Mouse (Mus musculus): Measurements from ENCODE around the gene Casq2.

Casq2 gene

DNA sequence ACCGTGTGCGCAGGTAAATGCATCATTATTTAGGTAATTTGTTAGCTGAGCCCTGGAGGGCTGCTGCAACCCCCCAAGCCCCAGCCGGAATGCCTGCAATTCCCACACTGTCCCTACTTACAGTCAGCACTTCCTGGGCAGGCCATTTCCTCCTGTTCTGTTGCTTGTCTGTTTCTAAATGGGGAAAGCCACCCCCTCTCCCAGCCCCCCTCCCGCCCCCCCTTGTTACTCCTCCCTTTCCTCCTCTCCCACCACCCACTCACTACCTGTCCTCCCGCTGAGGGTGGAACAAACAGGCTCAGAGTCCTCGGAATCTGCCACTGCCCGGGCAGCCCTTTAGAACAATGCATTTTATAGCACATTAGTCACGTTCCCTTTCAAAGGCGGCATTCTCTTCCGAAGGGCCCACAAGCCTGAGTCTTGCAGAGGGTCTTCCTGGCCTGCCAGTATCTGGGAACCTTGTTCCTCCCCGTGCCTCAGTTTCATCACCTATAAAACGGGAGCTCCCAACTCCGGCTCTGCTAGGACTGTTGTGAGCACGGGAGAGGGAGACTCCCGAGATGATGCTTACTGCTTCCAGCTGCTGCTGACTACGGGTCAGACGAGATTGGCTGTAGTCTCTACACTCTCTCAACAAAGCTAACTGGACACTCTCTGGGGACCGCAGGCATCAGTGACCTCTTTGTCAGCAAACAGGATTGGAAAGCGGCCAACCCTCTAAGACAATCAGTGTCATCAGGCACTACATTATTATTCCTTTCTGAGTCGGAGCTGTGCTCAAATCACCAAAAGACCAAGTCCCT, 107.5 kb downstream of the Casq2 start:
- 34% methylated on average over 20 of the region's 20 CpGs for WGBS

DNA sequence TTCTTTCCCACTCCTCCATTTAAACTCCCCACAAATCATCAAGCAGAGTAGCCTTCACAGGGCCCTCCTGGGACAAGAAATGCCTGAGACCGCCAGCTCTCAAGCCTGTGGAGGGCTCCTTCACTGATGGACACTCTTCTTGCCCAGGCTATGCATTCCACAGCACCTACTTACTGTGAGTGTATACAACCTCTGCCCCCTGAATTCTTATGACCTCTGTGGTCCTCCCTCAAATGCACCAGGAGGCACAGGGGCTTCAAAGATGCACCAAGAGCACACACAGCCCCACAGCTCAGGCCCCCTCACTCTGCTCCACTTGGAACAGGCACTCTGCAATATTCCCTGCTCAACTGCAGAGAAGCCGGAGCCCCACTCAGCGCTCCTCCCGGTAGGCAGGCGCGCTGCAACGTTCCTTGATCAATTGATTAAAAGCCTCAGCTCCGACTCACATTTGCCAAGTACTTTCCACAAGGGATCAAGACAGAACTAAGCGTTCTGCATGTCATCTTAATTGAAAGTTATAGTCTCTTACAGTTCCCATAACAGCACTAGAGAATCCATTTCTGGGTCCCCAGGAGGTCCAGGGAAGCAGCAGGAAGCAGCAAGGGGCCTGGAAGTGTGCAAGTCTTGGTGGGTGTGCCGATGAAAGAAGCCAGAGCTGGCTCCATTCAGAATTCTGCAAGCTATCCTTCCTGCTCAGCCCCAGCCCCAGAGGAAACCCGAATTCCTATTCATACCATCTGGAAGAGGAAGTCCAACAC, 108.3 kb downstream of the Casq2 start:
- 34% methylated on average over 11 of the region's 11 CpGs for WGBS

DNA sequence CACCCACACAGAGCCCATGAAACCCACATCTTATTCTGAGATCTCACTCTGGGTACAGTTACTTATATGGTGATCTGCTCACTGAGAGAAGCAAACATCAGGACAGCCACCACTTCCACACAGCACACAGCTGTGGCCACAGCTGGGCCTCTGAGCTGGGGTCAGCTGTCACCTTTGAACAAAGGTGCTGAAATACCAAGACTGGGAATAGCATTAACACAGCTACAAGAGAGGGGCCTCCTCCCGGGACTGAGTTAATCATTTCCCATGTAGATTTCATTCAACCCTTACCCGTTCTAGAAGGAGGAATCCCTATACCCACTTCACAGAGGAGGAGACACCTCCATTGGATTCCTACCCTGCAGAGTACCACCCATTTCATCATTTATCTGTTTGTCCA, 109.5 kb downstream of the Casq2 start:
- WGBS, result 86% methylated on average over 2 of the region's 2 CpGs
